8 mouse cellular contexts compared by ENCODE assay signal in genomic region chr7:105810280-105810876, GRCm38 (mm10). TPM values are rescaled to one million over a fixed set of nuclear protein-coding genes. Genes with fewer than 3 reads are reported as not detected.
DNase-seq lines count a peak whose midpoint lies in the region; ATAC-seq and TF ChIP-seq lines count a peak whose summit lies in the region.

No protein-coding gene starts in this region.

- H3K27me3 ChIP-seq in heart, embryonic 11.5 days (ENCODE audit: control insufficient read depth, insufficient read depth, low read length): no peaks in the 10 kb centered on the region
- H3K27me3 ChIP-seq in embryonic facial prominence, embryonic 11.5 days (ENCODE audit: control insufficient read depth, insufficient read depth, low read length): no peaks in the 10 kb centered on the region
- H3K27me3 ChIP-seq in limb, embryonic 10.5 days (ENCODE audit: low read depth, poor library complexity, severe bottlenecking): no peaks in the 10 kb centered on the region

- no peaks in the 10 kb centered on the region for H3K9me3 ChIP-seq in heart, embryonic 11.5 days (replicated peaks; ENCODE audit: control insufficient read depth, low read length)
- H3K9me3 ChIP-seq in embryonic facial prominence, embryonic 11.5 days (replicated peaks; ENCODE audit: control insufficient read depth, low read length): no peaks in the 10 kb centered on the region
- no peaks in the 10 kb centered on the region for H3K9me3 ChIP-seq in limb, embryonic 10.5 days (replicated peaks)

- H3K4me2 ChIP-seq in heart, embryonic 11.5 days: peak overlapping the region; percentile 71
- peak overlapping the region; percentile 67 for H3K4me2 ChIP-seq in embryonic facial prominence, embryonic 11.5 days (ENCODE audit: low read depth, low read length)

- no peak for TF ChIP-seq POLR2A in olfactory bulb, adult 2 months (IDR thresholded peaks at IDR 0.05; ENCODE audit: insufficient read depth, low read depth, low read length)

- ATAC-seq in heart, embryonic 11.5 days (replicated peaks; ENCODE audit: insufficient number of reproducible peaks, low FRiP score, low TSS enrichment): peak; percentile 50
- ATAC-seq in embryonic facial prominence, embryonic 11.5 days (replicated peaks; ENCODE audit: insufficient number of reproducible peaks, low FRiP score, low TSS enrichment, low read depth): peak; percentile 73
- ATAC-seq in inflammation-experienced regulatory T-cells, adult 6 months: no peak

- intact Hi-C loops in heart, postnatal 10 days (cut with DNase I): loop anchor here (2.0 to 10.0 kb wide), 4 partner anchors 74 to 416 kb away; partner anchors contain the start of genes Arfip2, Gm45799, Ilk and Rrp8

- no peaks in the 10 kb centered on the region for H3K4me1 ChIP-seq in heart, embryonic 11.5 days (ENCODE audit: control insufficient read depth, insufficient read depth, low read length)
- H3K4me1 ChIP-seq in embryonic facial prominence, embryonic 11.5 days (ENCODE audit: control insufficient read depth, insufficient read depth, low read length): peaks cover 3% of the 10 kb centered on the region; the same call in 1 of the 2 replicates
- H3K4me1 ChIP-seq in limb, embryonic 10.5 days: peaks cover 7% of the 10 kb centered on the region
- H3K4me1 ChIP-seq in olfactory bulb, adult 2 months (ENCODE audit: control insufficient read depth, insufficient read depth, low read length): peaks cover 4% of the 10 kb centered on the region

- H3K27ac ChIP-seq in heart, embryonic 11.5 days (ENCODE audit: low read depth, low read length): peak overlapping the region; percentile 79
- peak overlapping the region; percentile 36; the same call in 1 of the 2 replicates for H3K27ac ChIP-seq in embryonic facial prominence, embryonic 11.5 days (replicated peaks; ENCODE audit: low read depth, low read length)
- peak overlapping the region; percentile 92 for H3K27ac ChIP-seq in limb, embryonic 10.5 days
- H3K27ac ChIP-seq in olfactory bulb, adult 2 months (ENCODE audit: insufficient read depth, low read depth, low read length): peak overlapping the region; percentile 74

- 4% methylated on average over 37 of the region's 37 CpGs for WGBS in heart, embryonic 11.5 days (ENCODE audit: insufficient replicate concordance)
- WGBS in embryonic facial prominence, embryonic 11.5 days: 5% methylated on average over 37 of the region's 37 CpGs
- 6% methylated on average over 37 of the region's 37 CpGs for WGBS in limb, embryonic 10.5 days
- 3% methylated on average over 37 of the region's 37 CpGs for WGBS in olfactory bulb, adult 2 months

- no peak for TF ChIP-seq CTCF in olfactory bulb, adult 2 months (IDR thresholded peaks at IDR 0.05; ENCODE audit: insufficient read depth, low read depth, low read length)

- DNase-seq in heart, postnatal 10 days: no peak
- DNase-seq in 416B (ENCODE audit: low read depth): peak; percentile 29
- no peak for DNase-seq in embryonic facial prominence, embryonic 11.5 days (ENCODE audit: low spot score)
- no peak for DNase-seq in limb, embryonic 10.5 days (ENCODE audit: low spot score)
- no peak for DNase-seq in thymus, postnatal 36 days

- H3K9ac ChIP-seq in heart, embryonic 11.5 days (ENCODE audit: low read depth, low read length): peak overlapping the region; percentile 92
- peak overlapping the region; percentile 69 for H3K9ac ChIP-seq in embryonic facial prominence, embryonic 11.5 days (replicated peaks; ENCODE audit: low read length)

- peaks cover 7% of the 10 kb centered on the region; the same call in 1 of the 2 replicates for H3K36me3 ChIP-seq in heart, embryonic 11.5 days (ENCODE audit: control insufficient read depth, insufficient read depth, low read length)
- H3K36me3 ChIP-seq in embryonic facial prominence, embryonic 11.5 days (replicated peaks; ENCODE audit: control insufficient read depth, insufficient read depth, low read depth, low read length): peaks cover 10% of the 10 kb centered on the region; the same call in 1 of the 2 replicates
- peaks cover 30% of the 10 kb centered on the region for H3K36me3 ChIP-seq in limb, embryonic 10.5 days

- peak overlapping the region; percentile 69 for H3K4me3 ChIP-seq in heart, embryonic 11.5 days (ENCODE audit: low read depth, low read length)
- peak overlapping the region; percentile 57 for H3K4me3 ChIP-seq in embryonic facial prominence, embryonic 11.5 days (ENCODE audit: low read depth, low read length)
- H3K4me3 ChIP-seq in limb, embryonic 10.5 days: peak overlapping the region; percentile 88
- peak overlapping the region; percentile 82 for H3K4me3 ChIP-seq in olfactory bulb, adult 2 months (ENCODE audit: insufficient read depth, low read depth, low read length)

RNA-seq across cellular contexts. Expression of gene Mrpl17, which starts 0.5 kb away (rescaled TPM):
- polyA plus RNA-seq in heart, embryonic 11.5 days (2014; fragmentation: Nextera tagmentation; extraction: Ambion mirVana): 266 and 273 TPM in 2 replicates
- 100 to 1,000 TPM in 1 of 2 experiments, 10 to 100 TPM in 1; 100.0 to 110 TPM for total RNA-seq in heart, postnatal 10 days (2021)
- 294 and 319 TPM in 2 replicates for polyA plus RNA-seq in embryonic facial prominence, embryonic 11.5 days (2014; fragmentation: Nextera tagmentation; extraction: Ambion mirVana)
- 332 and 378 TPM in 2 replicates for polyA plus RNA-seq in limb, embryonic 10.5 days (2016; fragmentation: Nextera tagmentation; extraction: Ambion mirVana)
- not detected in 2 replicates for polyA plus RNA-seq in olfactory bulb, adult 2 months (2012; ENCODE audit: insufficient read depth, insufficient read length, low replicate concordance, missing spikeins)
- 100 to 1,000 TPM; 173 to 204 (median 177) TPM for polyA plus RNA-seq in inflammation-experienced regulatory T-cells, adult 6 months (2017; shearing (Covaris generic))

RNA-seq across cellular contexts. Expression of gene Dchs1, which starts 22.9 kb away (rescaled TPM):
- 7.6 TPM in 2 replicates for polyA plus RNA-seq in heart, embryonic 11.5 days (2014; fragmentation: Nextera tagmentation; extraction: Ambion mirVana)
- total RNA-seq in heart, postnatal 10 days (2021): 10 to 100 TPM; 30.6 to 34.2 TPM
- polyA plus RNA-seq in embryonic facial prominence, embryonic 11.5 days (2014; fragmentation: Nextera tagmentation; extraction: Ambion mirVana): 18.5 and 19.3 TPM in 2 replicates
- 17.3 and 21.2 TPM in 2 replicates for polyA plus RNA-seq in limb, embryonic 10.5 days (2016; fragmentation: Nextera tagmentation; extraction: Ambion mirVana)
- not detected in 2 replicates for polyA plus RNA-seq in olfactory bulb, adult 2 months (2012; ENCODE audit: insufficient read depth, insufficient read length, low replicate concordance, missing spikeins)
- polyA plus RNA-seq in inflammation-experienced regulatory T-cells, adult 6 months (2017; shearing (Covaris generic)): under 1 TPM in 1 of 3 experiments, not detected in 2; 0.08 TPM

RNA-seq across cellular contexts. Expression of gene Tpp1, which starts 58.3 kb away (rescaled TPM):
- polyA plus RNA-seq in heart, embryonic 11.5 days (2014; fragmentation: Nextera tagmentation; extraction: Ambion mirVana): 85.8 and 95.7 TPM in 2 replicates
- 10 to 100 TPM; 42.2 to 46.6 TPM for total RNA-seq in heart, postnatal 10 days (2021)
- 38.1 and 42.6 TPM in 2 replicates for polyA plus RNA-seq in embryonic facial prominence, embryonic 11.5 days (2014; fragmentation: Nextera tagmentation; extraction: Ambion mirVana)
- 39.8 and 40.5 TPM in 2 replicates for polyA plus RNA-seq in limb, embryonic 10.5 days (2016; fragmentation: Nextera tagmentation; extraction: Ambion mirVana)
- 125 TPM in 1 of 2 replicates, not detected in the other for polyA plus RNA-seq in olfactory bulb, adult 2 months (2012; ENCODE audit: insufficient read depth, insufficient read length, low replicate concordance, missing spikeins)
- 100 to 1,000 TPM in 2 of 3 experiments, 10 to 100 TPM in 1; 92.5 to 132 (median 131) TPM for polyA plus RNA-seq in inflammation-experienced regulatory T-cells, adult 6 months (2017; shearing (Covaris generic))

Comparison
In these comparisons a context has a peak if more than half of its experiments do, and no peak if none do; other contexts are left out.
1. H3K27ac ChIP-seq: peak in every context shown above with its lines; median percentile 92 in limb, embryonic 10.5 days; 79 in heart, embryonic 11.5 days; 74 in olfactory bulb, adult 2 months; 36 in embryonic facial prominence, embryonic 11.5 days.